Mouse (Mus musculus): ENCODE measurements around the gene Fryl.

GRCm38 (mm10) chr5:73304507-73304906, 48.1 kb upstream of the Fryl start:
- no peak for TF ChIP-seq POLR2A (IDR thresholded peaks at IDR 0.05; ENCODE audit: control insufficient read depth, extremely low read depth, insufficient read depth, low read length, poor library complexity)
- no peak for TF ChIP-seq CTCF (IDR thresholded peaks at IDR 0.05; ENCODE audit: borderline replicate concordance, control insufficient read depth, extremely low read depth, insufficient read depth, low read length, poor library complexity)
